Mouse (Mus musculus) CH12.LX (cell line): ENCODE measurements at regions not wholly inside any gene's neighbourhood (a gene's known extent, or its start where the extent isn't known, plus 50 kb on each side); places are given as distances from the start of the nearest gene placed in this dataset.

Experiments
- DNase-seq: peaks from one replicate; pipeline ENCODE4 v3.0.0-alpha.2; 2013; ENCODE audit errors: extremely low read depth
- H3K27ac ChIP-seq: 2 replicates; pipeline ENCODE4 v1.5.1; 2012; ENCODE audit warnings: low read depth, mild to moderate bottlenecking, control low read depth, moderate library complexity; ENCODE audit not compliant: insufficient read depth
- H3K27me3 ChIP-seq: replicated peaks from 2 replicates; pipeline ENCODE3; 2012; ENCODE audit warnings: inconsistent platforms
- H3K36me3 ChIP-seq, 2 experiments: replicated peaks in 1 of 2; 2 replicates each; pipeline versions ENCODE3 to v1.6.1; 2012; ENCODE audit warnings: inconsistent platforms in 1 of 2, low read length in 1 of 2, mild to moderate bottlenecking in 1 of 2, mixed read lengths in 1 of 2, moderate library complexity in 1 of 2; ENCODE audit not compliant: control insufficient read depth in 1 of 2, insufficient read depth in 1 of 2
- H3K4me1 ChIP-seq, 2 experiments: 2 replicates each; pipeline ENCODE4 v1.6.1; 2012; ENCODE audit warnings: inconsistent platforms in 1 of 2, moderate library complexity in 1 of 2; ENCODE audit not compliant: insufficient read depth in 2 of 2, control insufficient read depth in 1 of 2
- H3K4me2 ChIP-seq: 2 replicates; pipeline ENCODE4 v1.6.1; 2012; ENCODE audit warnings: low read depth, mild to moderate bottlenecking, control low read depth; ENCODE audit not compliant: poor library complexity, insufficient read depth, severe bottlenecking
- H3K4me3 ChIP-seq, 3 experiments: fragments of 150-350 bp in 1 of 3; sonication (generic) in 1 of 3; replicated peaks in 1 of 3; 2 replicates each; pipeline versions ENCODE3 to v1.5.1; 2011 to 2012; ENCODE audit warnings: low read depth in 2 of 3, low read length in 2 of 3, mild to moderate bottlenecking in 2 of 3, moderate library complexity in 2 of 3, control low read depth in 1 of 3, improper control_type of control experiment in 1 of 3, inconsistent platforms in 1 of 3, mixed read lengths in 1 of 3; ENCODE audit not compliant: poor library complexity in 1 of 3
- H3K79me2 ChIP-seq: replicated peaks from 2 replicates; pipeline ENCODE4 v1.6.1; 2012; ENCODE audit warnings: mild to moderate bottlenecking, moderate library complexity; ENCODE audit not compliant: control insufficient read depth, poor library complexity, insufficient read depth, severe bottlenecking; ENCODE audit errors: extremely low read depth
- H3K9ac ChIP-seq: 2 replicates; pipeline ENCODE4 v1.6.1; 2012; ENCODE audit warnings: low read depth, mild to moderate bottlenecking, control low read depth, moderate library complexity; ENCODE audit not compliant: insufficient read depth
- H3K9me3 ChIP-seq: replicated peaks from 2 replicates; pipeline ENCODE3; 2012; ENCODE audit warnings: low read length, inconsistent platforms, mixed read lengths
- BHLHE40 ChIP-seq: IDR thresholded peaks from 2 replicates; pipeline ENCODE4 v1.6.1; 2011; ENCODE audit warnings: mild to moderate bottlenecking, low read depth, low read length, improper control_type of control experiment
- CTCF ChIP-seq, 2 experiments: IDR thresholded peaks in 1 of 2; conservative IDR thresholded peaks in 1 of 2; 2 replicates each; pipeline ENCODE4 v1.5.1; 2011 to 2012; ENCODE audit warnings: low read depth in 2 of 2, low read length in 2 of 2, improper control_type of control experiment in 1 of 2, inconsistent platforms in 1 of 2, mild to moderate bottlenecking in 1 of 2, moderate library complexity in 1 of 2
- ELF1 ChIP-seq: IDR thresholded peaks from 2 replicates; pipeline ENCODE4 v1.6.1; 2014; ENCODE audit warnings: low read depth, mild to moderate bottlenecking, inconsistent platforms, low read length, improper control_type of control experiment
- EP300 ChIP-seq: IDR thresholded peaks from 2 replicates; pipeline ENCODE4 v1.6.1; 2011; ENCODE audit warnings: low read length, improper control_type of control experiment
- HCFC1 ChIP-seq: IDR thresholded peaks from 2 replicates; pipeline ENCODE4 v1.6.1; 2012; ENCODE audit warnings: low read depth, mild to moderate bottlenecking, inconsistent platforms, low read length, improper control_type of control experiment
- JUND ChIP-seq: conservative IDR thresholded peaks from 2 replicates; pipeline ENCODE4 v1.6.1; 2011; ENCODE audit warnings: low read depth, low read length, improper control_type of control experiment
- MEF2A ChIP-seq: IDR thresholded peaks from 2 replicates; pipeline ENCODE4 v1.6.1; 2014; ENCODE audit warnings: low read depth, mild to moderate bottlenecking, inconsistent platforms, low read length, improper control_type of control experiment, borderline replicate concordance
- MYC ChIP-seq: IDR thresholded peaks from 2 replicates; pipeline ENCODE4 v1.6.1; 2011; ENCODE audit warnings: low read depth, mild to moderate bottlenecking, improper control_type of control experiment, low read length
- RCOR1 ChIP-seq: conservative IDR thresholded peaks from 2 replicates; pipeline ENCODE4 v1.6.1; 2012; ENCODE audit warnings: low read depth, mild to moderate bottlenecking, inconsistent platforms, low read length, improper control_type of control experiment
- TBP ChIP-seq: conservative IDR thresholded peaks from 2 replicates; pipeline ENCODE4 v1.6.1; 2011; ENCODE audit warnings: low read depth, low read length, improper control_type of control experiment
- USF1 ChIP-seq: IDR thresholded peaks from 2 replicates; pipeline ENCODE4 v1.6.1; 2014; ENCODE audit warnings: low read depth, mild to moderate bottlenecking, inconsistent platforms, low read length, improper control_type of control experiment
- ZKSCAN1 ChIP-seq: IDR thresholded peaks from 2 replicates; pipeline ENCODE4 v1.6.1; 2012; ENCODE audit warnings: low read depth, inconsistent platforms, low read length, improper control_type of control experiment, borderline replicate concordance
- dilution Hi-C: fragments of 300-500 bp; cut with MboI; formaldehyde crosslinking; loops from 2 replicates; pipeline ENCODE4 v1.14.3; 2020; ENCODE audit warnings: low sequenced_read_pairs; ENCODE audit not compliant: extremely low pct_unique_long_range_greater_than_20kb, extremely low pct_ligation_motif_present
- in situ Hi-C: fragments of 300-500 bp; cut with MboI; formaldehyde crosslinking; loops from 3 replicates; pipeline ENCODE4 v1.14.3; 2019; ENCODE audit warnings: low sequenced_read_pairs, low pct_ligation_motif_present, low pct_unique_long_range_greater_than_20kb, mixed read lengths

DNA sequence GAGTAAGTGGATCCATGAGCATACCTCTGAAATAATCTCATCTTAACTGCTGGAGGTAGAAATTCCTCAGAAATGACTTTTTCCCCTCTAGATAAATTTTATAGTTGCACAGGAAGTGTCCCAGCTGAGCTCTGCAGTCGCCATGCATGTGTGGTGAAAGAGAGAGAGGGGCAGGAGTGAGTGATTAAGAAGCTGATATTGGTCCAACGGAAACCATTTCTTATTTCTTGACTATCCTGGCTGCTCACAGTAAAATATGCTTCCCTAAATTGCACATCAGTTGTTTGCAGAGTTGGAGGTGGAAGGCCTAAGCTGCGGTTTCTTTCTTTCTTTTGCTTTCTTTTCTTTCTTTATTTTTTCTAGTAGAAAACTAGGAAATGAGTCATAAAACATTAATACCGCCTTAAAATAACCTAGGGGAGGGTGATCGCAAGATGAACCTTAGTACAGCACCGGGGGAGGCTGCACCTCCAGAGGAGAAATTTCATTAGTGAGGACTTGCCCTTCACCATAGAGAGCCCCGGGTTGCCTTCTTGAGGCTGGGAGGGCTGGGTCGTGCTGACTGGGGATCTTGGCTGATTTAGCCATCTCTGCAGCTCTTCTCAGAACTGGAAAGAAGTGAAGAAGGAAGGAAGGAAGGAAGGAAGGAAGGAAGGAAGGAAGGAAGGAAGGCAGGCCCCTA lies 202.1 kb downstream of the Ttll7 start:
- H3K4me1 ChIP-seq, result no peaks in the 10 kb centered on the region
- H3K79me2 ChIP-seq, result no peaks in the 10 kb centered on the region
- in situ Hi-C loops, result no loop called here
- dilution Hi-C loops, result no loop called here
- H3K27ac ChIP-seq, result no peak overlapping the region
- H3K27me3 ChIP-seq, result no peaks in the 10 kb centered on the region
- H3K4me3 ChIP-seq, result no peak overlapping the region
- DNase-seq, result no peak
- no peak overlapping the region for H3K4me2 ChIP-seq
- H3K9me3 ChIP-seq, result peaks cover 7% of the 10 kb centered on the region
- H3K9ac ChIP-seq, result no peak overlapping the region
- H3K36me3 ChIP-seq, result no peaks in the 10 kb centered on the region
- TF ChIP-seq BHLHE40 (no peak), EP300 (no peak)

DNA sequence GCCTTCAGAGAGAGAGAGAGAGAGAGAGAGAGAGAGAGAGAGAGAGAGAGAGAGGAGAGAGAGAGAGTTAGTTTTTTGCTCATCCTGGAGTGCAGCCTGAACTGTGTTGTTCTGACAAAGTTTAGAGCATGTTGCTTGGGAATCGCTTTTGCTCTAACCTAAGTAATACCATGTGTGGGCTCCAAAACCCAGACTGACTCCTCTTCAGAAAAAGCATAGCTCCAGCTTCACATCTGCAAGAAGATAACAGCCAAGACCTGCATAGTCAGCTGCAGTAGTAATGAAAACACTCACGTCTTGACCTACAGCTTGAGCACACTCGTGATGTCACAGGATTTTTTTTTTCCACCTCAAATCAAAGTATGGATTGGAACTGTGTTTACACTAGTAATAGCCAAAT lies 205.7 kb downstream of the Ttll7 start:
- DNase-seq, result no peak
- no peak for TF ChIP-seq ELF1
- H3K9ac ChIP-seq, result no peak overlapping the region
- in situ Hi-C loops (no loop called here), dilution Hi-C loops (no loop called here)
- no peaks in the 10 kb centered on the region for H3K36me3 ChIP-seq
- H3K27ac ChIP-seq, result no peak overlapping the region
- H3K4me2 ChIP-seq, result no peak overlapping the region
- no peaks in the 10 kb centered on the region for H3K9me3 ChIP-seq
- H3K27me3 ChIP-seq, result no peaks in the 10 kb centered on the region
- H3K4me1 ChIP-seq, result 0 out of 4 replicates have a peak, but pooled peaks cover 0 to 3% of the 10 kb centered on the region in 2 experiments
- H3K4me3 ChIP-seq, result no peak overlapping the region
- H3K79me2 ChIP-seq, result no peaks in the 10 kb centered on the region

DNA sequence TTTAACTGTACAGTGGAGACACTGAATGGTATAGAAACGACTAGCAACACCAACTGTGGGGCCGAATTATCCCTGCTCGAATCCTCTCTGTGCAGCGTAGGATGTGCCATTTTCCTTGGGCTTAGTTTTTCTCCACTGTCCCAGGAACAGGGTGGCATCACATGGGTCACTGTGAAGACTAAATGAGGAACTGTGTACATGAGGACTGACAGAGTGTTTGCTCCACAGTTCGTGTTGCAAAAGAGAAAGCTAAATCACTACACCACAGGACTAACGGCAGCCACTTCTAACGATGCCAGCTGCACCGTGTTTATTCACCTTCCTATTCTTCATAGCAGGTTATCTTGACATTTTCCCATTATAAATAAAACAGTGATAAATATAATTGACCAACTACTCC lies 208.5 kb downstream of the Ttll7 start:
- Histone ChIP-seq H3K9me3 (no peaks in the 10 kb centered on the region), H3K36me3 (no peaks in the 10 kb centered on the region), H3K4me3 (no peak overlapping the region), H3K27ac (no peak overlapping the region), H3K79me2 (no peaks in the 10 kb centered on the region), H3K4me2 (no peak overlapping the region), H3K9ac (no peak overlapping the region), H3K4me1 (peaks cover 13 to 18% of the 10 kb centered on the region in 2 experiments), H3K27me3 (no peaks in the 10 kb centered on the region)
- TF ChIP-seq MYC (no peak), USF1 (no peak), RCOR1 (no peak), HCFC1 (no peak), JUND (no peak), TBP (no peak), ZKSCAN1 (no peak), CTCF (conservative IDR thresholded peaks at IDR 0.05 in 1 of 2, IDR thresholded peaks at IDR 0.05 in 1 of 2; ENCODE audit: low read depth in 2 of 2, low read length in 2 of 2) (no peak), MEF2A (no peak), EP300 (no peak)
- dilution Hi-C loops (no loop called here), in situ Hi-C loops (no loop called here)
- no peak for DNase-seq
